In genomic region chr4:40875842-40876241, GRCm38 (mm10) we compare ENCODE assay signal across 10 mouse cellular contexts. TPM values are rescaled to one million over a fixed set of nuclear protein-coding genes. Genes with fewer than 3 reads are reported as not detected.
DNase-seq lines count a peak whose midpoint lies in the region; ATAC-seq and TF ChIP-seq lines count a peak whose summit lies in the region.
"Had no signal": no experiment of that assay in that cellular context is flagged by ENCODE, and none has a peak within 500 bp of the region (broad histone marks: within the 10 kb centered on the region; RNA-seq: fewer than 3 reads in every experiment).

No protein-coding gene starts in this region.

- H3K36me3 ChIP-seq in liver, postnatal 0 days (replicated peaks; ENCODE audit: insufficient read depth, low read length), result no peaks in the 10 kb centered on the region
- no peaks in the 10 kb centered on the region for H3K36me3 ChIP-seq in liver, embryonic 11.5 days (ENCODE audit: control insufficient read depth, insufficient read depth, low read length)
- H3K36me3 ChIP-seq in limb, embryonic 13.5 days, result no peaks in the 10 kb centered on the region
- H3K36me3 ChIP-seq in midbrain, embryonic 14.5 days (ENCODE audit: control insufficient read depth, insufficient read depth, low read length), result no peaks in the 10 kb centered on the region
- H3K36me3 ChIP-seq: liver, embryonic 13.5 days; stomach, embryonic 15.5 days had no signal

- 75% methylated on average over 20 of the region's 20 CpGs for WGBS in liver, postnatal 0 days (ENCODE audit: insufficient replicate concordance)
- 87% methylated on average over 20 of the region's 20 CpGs for WGBS in liver, embryonic 11.5 days
- 81% methylated on average over 20 of the region's 20 CpGs for WGBS in limb, embryonic 13.5 days
- WGBS in midbrain, embryonic 14.5 days, result 92% methylated on average over 20 of the region's 20 CpGs
- 79% methylated on average over 20 of the region's 20 CpGs for whole genome bisulfite sequencing in lung, adult 2 months

- no peak overlapping the region for H3K9ac ChIP-seq in liver, postnatal 0 days (replicated peaks)
- H3K9ac ChIP-seq in liver, embryonic 11.5 days (ENCODE audit: low read depth, low read length), result no peak overlapping the region
- no peak overlapping the region for H3K9ac ChIP-seq in limb, embryonic 13.5 days
- no peak overlapping the region for H3K9ac ChIP-seq in midbrain, embryonic 14.5 days (replicated peaks; ENCODE audit: low read length)
- H3K9ac ChIP-seq: liver, embryonic 13.5 days; stomach, embryonic 15.5 days had no signal

- DNase-seq in liver, postnatal 0 days, result peak; percentile 44
- no peak for DNase-seq in liver, embryonic 11.5 days (ENCODE audit: low spot score)
- peak; percentile 30 to 59 for DNase-seq in frontal cortex, postnatal 10 days (ENCODE audit: low spot score in 2 of 2)
- peak; percentile 90 for DNase-seq in telencephalon, adult 2 months (ENCODE audit: low read depth, low spot score)
- DNase-seq in midbrain, embryonic 14.5 days, result no peak
- DNase-seq in gastrocnemius, postnatal 36 days, result no peak
- no peak for DNase-seq in lung, adult 2 months
- DNase-seq: liver, embryonic 13.5 days had no signal

- H3K4me3 ChIP-seq in liver, postnatal 0 days (ENCODE audit: low read depth, low read length), result no peak overlapping the region
- no peak overlapping the region for H3K4me3 ChIP-seq in liver, embryonic 11.5 days (ENCODE audit: low read depth, low read length)
- H3K4me3 ChIP-seq in limb, embryonic 13.5 days, result no peak overlapping the region
- no peak overlapping the region for H3K4me3 ChIP-seq in midbrain, embryonic 14.5 days (replicated peaks; ENCODE audit: low read depth, low read length)
- H3K4me3 ChIP-seq in lung, adult 2 months (replicated peaks; ENCODE audit: extremely low read depth, low read depth, low read length), result no peak overlapping the region
- H3K4me3 ChIP-seq: liver, embryonic 13.5 days; stomach, embryonic 15.5 days had no signal

- no peaks in the 10 kb centered on the region for H3K9me3 ChIP-seq in liver, postnatal 0 days (ENCODE audit: low read length)
- H3K9me3 ChIP-seq in liver, embryonic 11.5 days (ENCODE audit: control insufficient read depth, low read length), result no peaks in the 10 kb centered on the region
- no peaks in the 10 kb centered on the region for H3K9me3 ChIP-seq in limb, embryonic 13.5 days
- H3K9me3 ChIP-seq in midbrain, embryonic 14.5 days (ENCODE audit: control insufficient read depth, low read length), result no peaks in the 10 kb centered on the region
- H3K9me3 ChIP-seq: liver, embryonic 13.5 days; stomach, embryonic 15.5 days had no signal

- intact Hi-C loops in gastrocnemius, postnatal 36 days (cut with DNase I), result no loop called here

- peak; percentile 75 for ATAC-seq in liver, postnatal 0 days
- no peak for ATAC-seq in liver, embryonic 11.5 days (replicated peaks; ENCODE audit: low FRiP score)
- ATAC-seq in limb, embryonic 13.5 days (ENCODE audit: low FRiP score, low read depth), result no peak
- ATAC-seq in midbrain, embryonic 14.5 days (ENCODE audit: low FRiP score, low TSS enrichment), result no peak

- no peaks in the 10 kb centered on the region for H3K27me3 ChIP-seq in liver, postnatal 0 days (ENCODE audit: insufficient read depth, low read length)
- H3K27me3 ChIP-seq in liver, embryonic 11.5 days (replicated peaks; ENCODE audit: control insufficient read depth, insufficient read depth, low read length), result no peaks in the 10 kb centered on the region
- no peaks in the 10 kb centered on the region for H3K27me3 ChIP-seq in limb, embryonic 13.5 days
- no peaks in the 10 kb centered on the region for H3K27me3 ChIP-seq in midbrain, embryonic 14.5 days (ENCODE audit: control insufficient read depth, insufficient read depth, low read length)
- H3K27me3 ChIP-seq: liver, embryonic 13.5 days; stomach, embryonic 15.5 days had no signal

- peak overlapping the region; percentile 51; the same call in 1 of the 2 replicates for H3K27ac ChIP-seq in liver, postnatal 0 days (ENCODE audit: low read depth)
- H3K27ac ChIP-seq in liver, embryonic 11.5 days (ENCODE audit: low read depth, low read length), result no peak overlapping the region
- peak overlapping the region; percentile 16; the same call in 1 of the 2 replicates for H3K27ac ChIP-seq in limb, embryonic 13.5 days
- H3K27ac ChIP-seq in midbrain, embryonic 14.5 days (replicated peaks; ENCODE audit: low read depth, low read length), result no peak overlapping the region
- H3K27ac ChIP-seq: liver, embryonic 13.5 days had no signal

- no peak for TF ChIP-seq CTCF in liver, postnatal 0 days (IDR thresholded peaks at IDR 0.05; ENCODE audit: low read depth)
- TF ChIP-seq CTCF in lung, adult 2 months (IDR thresholded peaks at IDR 0.05; ENCODE audit: insufficient read depth, low read length), result no peak

- TF ChIP-seq EP300 in liver, postnatal 0 days (IDR thresholded peaks at IDR 0.05; ENCODE audit: low read depth), result no peak

- TF ChIP-seq POLR2A in lung, adult 2 months (IDR thresholded peaks at IDR 0.05; ENCODE audit: borderline replicate concordance, extremely low read depth, low read depth, low read length), result no peak

- H3K4me1 ChIP-seq in liver, postnatal 0 days (ENCODE audit: insufficient read depth), result peaks cover 20% of the 10 kb centered on the region
- peaks cover 33% of the 10 kb centered on the region for H3K4me1 ChIP-seq in liver, embryonic 11.5 days (replicated peaks; ENCODE audit: control insufficient read depth, insufficient read depth, low read length)
- H3K4me1 ChIP-seq in limb, embryonic 13.5 days, result peaks cover 48% of the 10 kb centered on the region
- H3K4me1 ChIP-seq in midbrain, embryonic 14.5 days (ENCODE audit: control insufficient read depth, insufficient read depth, low read length), result no peaks in the 10 kb centered on the region
- 0 out of 2 replicates have a peak, but pooled peaks cover 4% of the 10 kb centered on the region for H3K4me1 ChIP-seq in lung, adult 2 months (ENCODE audit: control insufficient read depth, insufficient read depth, low read length)

- no peak overlapping the region for H3K4me2 ChIP-seq in liver, postnatal 0 days (ENCODE audit: low read depth, low read length)
- H3K4me2 ChIP-seq in liver, embryonic 11.5 days, result no peak overlapping the region
- H3K4me2 ChIP-seq in limb, embryonic 13.5 days (replicated peaks), result no peak overlapping the region
- no peak overlapping the region for H3K4me2 ChIP-seq in midbrain, embryonic 14.5 days (ENCODE audit: low read length)

RNA-seq across cellular contexts. Expression of gene B4galt1, which starts 22.0 kb away (rescaled TPM):
- 26.4 and 30.2 TPM in 2 replicates for polyA plus RNA-seq in liver, postnatal 0 days (2015; fragmentation: Nextera tagmentation; extraction: Ambion mirVana)
- polyA plus RNA-seq in liver, embryonic 11.5 days (2014; fragmentation: Nextera tagmentation; extraction: Ambion mirVana), result 49.0 and 50.4 TPM in 2 replicates
- polyA plus RNA-seq in limb, embryonic 13.5 days (2015; fragmentation: Nextera tagmentation; extraction: Ambion mirVana), result 40.5 and 41.2 TPM in 2 replicates
- polyA plus RNA-seq in midbrain, embryonic 14.5 days (2014; fragmentation: Nextera tagmentation; extraction: Ambion mirVana), result 4.3 and 7.6 TPM in 2 replicates
- total RNA-seq in gastrocnemius, postnatal 36 days (2021), result 10 to 100 TPM; 28.1 to 29.9 TPM
- polyA plus RNA-seq in lung, adult 2 months (2012; rRNA removed), result 44.6 and 47.7 TPM in 2 replicates

RNA-seq across cellular contexts. Expression of gene Spink4, which starts 44.0 kb away (rescaled TPM):
- polyA plus RNA-seq in liver, postnatal 0 days (2015; fragmentation: Nextera tagmentation; extraction: Ambion mirVana), result 0.65 and 1.2 TPM in 2 replicates
- not detected in 2 replicates for polyA plus RNA-seq in liver, embryonic 11.5 days (2014; fragmentation: Nextera tagmentation; extraction: Ambion mirVana)
- polyA plus RNA-seq in limb, embryonic 13.5 days (2015; fragmentation: Nextera tagmentation; extraction: Ambion mirVana), result not detected in 2 replicates
- not detected in 2 replicates for polyA plus RNA-seq in midbrain, embryonic 14.5 days (2014; fragmentation: Nextera tagmentation; extraction: Ambion mirVana)
- total RNA-seq in gastrocnemius, postnatal 36 days (2021), result not detected
- 15.6 and 43.5 TPM in 2 replicates for polyA plus RNA-seq in lung, adult 2 months (2012; rRNA removed)

Comparison
In these comparisons a context has a peak if more than half of its experiments do, and no peak if none do; other contexts are left out.
1. DNase-seq: peak in liver, postnatal 0 days (single experiment), frontal cortex, postnatal 10 days (2 of 2) and telencephalon, adult 2 months (single experiment); none in liver, embryonic 11.5 days (single experiment), midbrain, embryonic 14.5 days (single experiment), gastrocnemius, postnatal 36 days (0 of 2) and lung, adult 2 months (single experiment).
2. H3K27ac ChIP-seq: peak in liver, postnatal 0 days (single experiment) and limb, embryonic 13.5 days (single experiment); none in liver, embryonic 11.5 days (single experiment) and midbrain, embryonic 14.5 days (single experiment).